Mouse (Mus musculus): ENCODE measurements around the gene Slit1. TPM values are rescaled to one million over a fixed set of nuclear protein-coding genes. Genes with fewer than 3 reads are reported as not detected.

Slit1 gene
- 0.03 and 0.13 TPM in 2 replicates for polyA plus RNA-seq (2012; rRNA removed)

DNA sequence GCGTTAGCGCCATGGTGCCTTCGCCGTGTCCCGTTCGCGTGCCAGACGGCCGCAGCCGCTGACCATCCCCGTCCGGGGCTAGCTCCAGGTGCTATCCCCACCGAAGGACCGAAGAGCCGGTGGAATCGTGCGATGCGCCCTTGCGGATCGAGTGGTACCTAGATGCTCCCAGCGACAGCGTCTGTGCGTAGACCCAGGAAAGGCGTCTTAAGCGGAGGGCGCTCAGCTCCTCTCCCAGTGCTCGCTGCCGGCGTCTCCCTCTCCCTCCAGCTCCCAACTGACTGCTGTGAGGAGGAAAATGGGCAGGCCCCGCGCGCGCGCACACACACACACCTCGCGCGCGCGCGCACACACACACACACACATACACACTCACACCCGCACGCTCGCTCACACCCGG is at the start of gene Slit1:
Gene Slit1, minus strand, starts transcription at position 270 of the 400 bp plus-strand sequence.
- under 1% methylated on average over 43 of the region's 44 CpGs for WGBS
- no peaks in the 10 kb centered on the region for H3K4me1 ChIP-seq (ENCODE audit: control insufficient read depth, insufficient read depth, low read length)
- TF ChIP-seq CTCF (IDR thresholded peaks at IDR 0.05; ENCODE audit: insufficient read depth, low read length) (no peak), POLR2A (IDR thresholded peaks at IDR 0.05; ENCODE audit: borderline replicate concordance, extremely low read depth, low read depth, low read length) (no peak)
- no peak for DNase-seq
- H3K4me3 ChIP-seq (replicated peaks; ENCODE audit: extremely low read depth, low read depth, low read length): no peak within 1 kb of the TSS

GRCm38 (mm10) chr19:41792934-41793486 is 49.5 kb upstream of the Slit1 start:
- Histone ChIP-seq H3K4me3 (replicated peaks; ENCODE audit: extremely low read depth, low read depth, low read length) (no peak overlapping the region), H3K4me1 (ENCODE audit: control insufficient read depth, insufficient read depth, low read length) (no peaks in the 10 kb centered on the region; the same call in 1 of the 2 replicates)
- TF ChIP-seq CTCF (IDR thresholded peaks at IDR 0.05; ENCODE audit: insufficient read depth, low read length) (no peak), POLR2A (IDR thresholded peaks at IDR 0.05; ENCODE audit: borderline replicate concordance, extremely low read depth, low read depth, low read length) (no peak)
- no peak for DNase-seq
- 45% methylated on average over 1 of the region's 1 CpGs for WGBS

DNA sequence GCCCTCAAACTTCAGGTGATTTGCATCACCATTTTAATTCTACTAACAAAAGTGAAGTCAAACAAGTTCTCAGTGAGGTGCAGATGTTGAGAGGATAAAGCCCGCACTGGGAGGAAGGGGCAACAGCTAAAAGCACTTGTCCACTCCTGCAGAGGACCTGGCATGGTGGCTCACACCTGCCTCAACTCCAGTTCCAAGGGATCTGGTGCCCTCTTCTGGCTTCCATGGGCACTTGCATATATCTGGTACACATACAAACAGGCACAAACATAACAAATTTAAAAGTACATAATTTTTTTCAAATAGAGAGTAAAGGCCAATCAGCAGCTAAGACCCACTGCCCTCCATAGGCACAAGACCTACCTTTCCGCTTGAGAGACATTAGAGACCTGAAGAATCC is 47.9 kb upstream of the Slit1 start:
- H3K4me3 ChIP-seq (replicated peaks; ENCODE audit: extremely low read depth, low read depth, low read length): no peak overlapping the region
- no peaks in the 10 kb centered on the region; the same call in 1 of the 2 replicates for H3K4me1 ChIP-seq (ENCODE audit: control insufficient read depth, insufficient read depth, low read length)
- no peak for DNase-seq
- 93% methylated on average over 2 of the region's 2 CpGs for WGBS
- no peak for TF ChIP-seq POLR2A (IDR thresholded peaks at IDR 0.05; ENCODE audit: borderline replicate concordance, extremely low read depth, low read depth, low read length)
- peak; percentile 27; the same call in 1 of the 2 replicates for TF ChIP-seq CTCF (IDR thresholded peaks at IDR 0.05; ENCODE audit: insufficient read depth, low read length)

DNA sequence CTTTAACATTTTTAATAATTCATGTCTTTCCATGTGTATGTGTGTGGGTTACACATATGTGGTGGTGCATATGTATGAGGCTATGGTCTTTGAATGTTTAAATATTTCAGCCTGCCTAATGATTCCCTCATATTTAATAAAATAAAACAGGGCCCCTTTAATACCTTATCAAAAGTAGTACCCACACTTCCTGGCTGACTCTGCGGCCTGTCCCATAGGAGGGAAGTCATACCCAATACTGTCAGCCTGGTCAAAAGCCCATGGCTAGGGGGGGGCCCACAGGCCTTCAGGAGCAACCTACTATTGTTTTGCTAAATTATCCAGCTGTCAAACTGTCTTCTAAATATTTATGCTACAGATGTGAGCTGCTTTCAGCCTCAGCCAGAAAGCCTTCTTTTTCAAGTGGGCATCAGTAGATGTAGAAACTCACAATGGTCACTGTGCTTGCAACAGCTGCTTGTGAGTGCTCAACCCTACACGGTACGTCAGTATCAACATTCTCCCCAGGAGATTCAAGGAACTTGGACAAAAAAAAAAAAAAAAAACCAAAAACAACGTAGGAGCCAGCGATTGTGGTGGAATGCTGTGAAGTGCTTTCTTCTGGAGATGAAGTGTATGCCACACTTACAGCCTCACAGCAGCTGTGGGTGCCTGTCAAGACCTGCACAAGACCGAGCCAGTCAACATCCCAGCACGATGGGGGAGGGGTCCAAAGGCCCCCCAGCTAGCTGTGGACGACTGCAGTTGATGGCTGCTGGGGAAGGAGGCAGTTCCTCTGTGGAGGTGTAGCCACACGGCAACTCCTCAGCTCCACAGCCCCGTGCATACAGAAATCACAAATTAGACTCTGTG is 45.9 kb upstream of the Slit1 start:
- Histone ChIP-seq H3K4me1 (ENCODE audit: control insufficient read depth, insufficient read depth, low read length) (no peaks in the 10 kb centered on the region; the same call in 1 of the 2 replicates), H3K4me3 (replicated peaks; ENCODE audit: extremely low read depth, low read depth, low read length) (no peak overlapping the region)
- TF ChIP-seq CTCF (IDR thresholded peaks at IDR 0.05; ENCODE audit: insufficient read depth, low read length) (no peak), POLR2A (IDR thresholded peaks at IDR 0.05; ENCODE audit: borderline replicate concordance, extremely low read depth, low read depth, low read length) (no peak)
- WGBS: 40% methylated on average over 10 of the region's 10 CpGs
- no peak for DNase-seq

DNA sequence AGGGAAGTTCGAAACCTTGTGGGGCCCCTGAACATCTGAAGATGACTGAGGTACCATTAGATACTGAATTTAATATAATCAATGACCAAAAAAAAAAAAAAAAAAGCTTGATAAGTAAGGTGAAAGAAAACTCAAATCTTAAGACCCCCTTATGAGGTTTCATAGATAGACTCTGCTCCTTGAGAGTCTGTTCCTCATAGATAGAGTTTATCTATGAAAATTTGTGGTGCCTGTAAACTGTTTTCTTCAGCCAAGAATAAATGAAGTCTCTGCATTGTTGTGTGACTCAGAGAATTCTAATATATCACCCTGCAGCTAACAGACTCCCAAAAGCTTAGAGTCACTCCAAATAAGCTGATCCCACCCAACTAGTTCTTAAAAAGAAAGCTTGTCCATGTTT is 43.4 kb upstream of the Slit1 start:
- DNase-seq: no peak
- WGBS: 94% methylated on average over 1 of the region's 1 CpGs

DNA sequence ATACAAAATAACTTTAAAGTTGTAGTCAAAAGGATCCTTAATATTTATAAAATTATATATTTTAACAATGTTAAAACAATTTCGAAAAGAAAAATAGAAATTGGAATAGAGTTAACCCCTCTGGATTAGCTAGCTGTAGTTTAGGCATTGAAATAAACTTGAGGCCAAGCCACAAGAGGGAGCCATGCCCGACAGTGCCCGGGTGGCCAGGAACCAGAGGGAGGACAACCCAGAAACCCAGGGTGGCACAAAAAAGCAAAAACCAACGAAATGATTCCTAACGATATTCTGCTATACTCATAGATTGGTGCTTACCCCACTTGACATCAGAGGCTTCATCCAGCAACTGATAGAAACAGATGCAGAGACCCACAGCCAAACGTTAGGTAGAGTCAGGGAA is 34.0 kb upstream of the Slit1 start:
- TF ChIP-seq CTCF (IDR thresholded peaks at IDR 0.05; ENCODE audit: insufficient read depth, low read length) (peak; percentile 31; the same call in 1 of the 2 replicates), POLR2A (IDR thresholded peaks at IDR 0.05; ENCODE audit: borderline replicate concordance, extremely low read depth, low read depth, low read length) (no peak)
- WGBS: 81% methylated on average over 6 of the region's 6 CpGs
- DNase-seq: no peak

More for the DNA sequence above, 43.4 kb upstream of the Slit1 start:
- no peak overlapping the region for H3K4me3 ChIP-seq (replicated peaks; ENCODE audit: extremely low read depth, low read depth, low read length)
- H3K4me1 ChIP-seq (ENCODE audit: control insufficient read depth, insufficient read depth, low read length): no peaks in the 10 kb centered on the region; the same call in 1 of the 2 replicates
- no peak for TF ChIP-seq CTCF (IDR thresholded peaks at IDR 0.05; ENCODE audit: insufficient read depth, low read length)
- TF ChIP-seq POLR2A (IDR thresholded peaks at IDR 0.05; ENCODE audit: borderline replicate concordance, extremely low read depth, low read depth, low read length): no peak

DNA sequence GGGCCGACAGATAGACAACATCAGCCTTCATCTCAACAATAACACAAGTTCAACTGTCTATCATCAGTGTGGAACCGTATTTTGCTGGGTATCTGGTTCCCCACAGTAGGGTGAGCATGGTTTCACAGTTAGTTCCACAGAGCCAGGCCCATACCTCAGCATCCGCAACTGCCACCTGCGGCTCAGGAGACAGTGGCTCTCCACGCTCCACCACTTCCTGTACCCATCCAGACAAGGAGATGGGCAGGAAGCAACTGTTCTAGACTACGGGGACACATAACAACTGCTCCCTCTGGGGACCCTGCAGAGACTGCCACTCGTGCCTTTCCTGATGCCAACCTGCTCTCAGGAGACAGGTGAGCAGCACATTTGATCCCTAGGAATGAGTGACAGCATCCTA is 25.2 kb upstream of the Slit1 start:
- Histone ChIP-seq H3K4me3 (replicated peaks; ENCODE audit: extremely low read depth, low read depth, low read length) (no peak overlapping the region), H3K4me1 (ENCODE audit: control insufficient read depth, insufficient read depth, low read length) (no peaks in the 10 kb centered on the region)
- TF ChIP-seq CTCF (IDR thresholded peaks at IDR 0.05; ENCODE audit: insufficient read depth, low read length) (no peak), POLR2A (IDR thresholded peaks at IDR 0.05; ENCODE audit: borderline replicate concordance, extremely low read depth, low read depth, low read length) (no peak)
- WGBS: 83% methylated on average over 7 of the region's 7 CpGs
- DNase-seq: no peak

More for the DNA sequence above, 34.0 kb upstream of the Slit1 start:
- no peaks in the 10 kb centered on the region for H3K4me1 ChIP-seq (ENCODE audit: control insufficient read depth, insufficient read depth, low read length)
- H3K4me3 ChIP-seq (replicated peaks; ENCODE audit: extremely low read depth, low read depth, low read length): no peak overlapping the region

GRCm38 (mm10) chr19:41766628-41767027 is 23.2 kb upstream of the Slit1 start:
- Histone ChIP-seq H3K4me3 (replicated peaks; ENCODE audit: extremely low read depth, low read depth, low read length) (no peak overlapping the region), H3K4me1 (ENCODE audit: control insufficient read depth, insufficient read depth, low read length) (no peaks in the 10 kb centered on the region)
- peak; percentile 23 for DNase-seq
- 72% methylated on average over 5 of the region's 5 CpGs for WGBS
- no peak for TF ChIP-seq POLR2A (IDR thresholded peaks at IDR 0.05; ENCODE audit: borderline replicate concordance, extremely low read depth, low read depth, low read length)
- no peak for TF ChIP-seq CTCF (IDR thresholded peaks at IDR 0.05; ENCODE audit: insufficient read depth, low read length)

DNA sequence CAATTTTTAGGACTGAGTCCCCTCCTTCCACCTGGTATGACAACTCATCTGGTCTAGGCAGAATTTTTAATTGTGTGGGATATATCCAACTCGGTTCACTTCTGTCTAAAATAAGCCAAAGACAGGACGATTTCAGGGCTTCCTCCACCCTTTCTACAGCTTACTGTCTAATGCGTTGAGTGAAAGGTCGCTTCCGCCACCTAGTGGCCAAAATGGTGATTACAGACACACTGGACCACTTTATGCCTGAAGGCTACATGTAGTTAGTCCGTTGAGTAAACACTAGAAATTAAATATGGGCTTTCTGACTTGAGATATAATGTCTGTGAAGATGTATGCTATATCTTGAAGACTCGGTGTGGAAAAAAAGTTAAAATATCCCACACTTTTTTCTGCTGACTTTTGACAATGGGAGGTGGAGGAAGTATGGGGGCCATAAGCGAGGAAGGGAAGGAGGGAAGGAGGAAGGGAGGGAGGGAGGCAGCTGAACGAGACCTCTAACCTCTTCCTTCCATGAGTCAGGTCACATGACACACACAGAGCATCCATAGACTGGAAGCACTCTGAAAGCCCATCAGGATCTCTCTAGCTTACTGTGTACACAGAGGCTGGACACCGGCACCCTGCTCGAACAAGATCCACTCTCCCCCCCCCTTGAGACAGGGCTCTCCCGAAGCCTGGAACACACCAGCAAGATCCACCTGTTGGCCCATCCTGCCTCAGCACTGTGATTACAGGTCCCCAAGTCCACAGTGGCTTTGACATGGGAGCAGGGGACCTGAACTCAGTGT is 20.6 kb upstream of the Slit1 start:
- TF ChIP-seq POLR2A (IDR thresholded peaks at IDR 0.05; ENCODE audit: borderline replicate concordance, extremely low read depth, low read depth, low read length) (no peak), CTCF (IDR thresholded peaks at IDR 0.05; ENCODE audit: insufficient read depth, low read length) (peak; percentile 63)
- Histone ChIP-seq H3K4me1 (ENCODE audit: control insufficient read depth, insufficient read depth, low read length) (no peaks in the 10 kb centered on the region), H3K4me3 (replicated peaks; ENCODE audit: extremely low read depth, low read depth, low read length) (no peak overlapping the region)
- 28% methylated on average over 12 of the region's 12 CpGs for WGBS
- peak; percentile 79 for DNase-seq
